Mouse (Mus musculus) CD4-positive helper T cell, adult 2 months (primary cell): ENCODE results near the gene Ptpn3.
A peak's percentile ranks its signal among the peaks of the same experiment; 100 is the strongest.

Experiments used
- DNase-seq: peaks from one replicate; pipeline ENCODE4 v3.0.0-alpha.2; 2012; ENCODE audit warnings: low read depth, missing footprints, low spot score

Gene Ptpn3

DNA sequence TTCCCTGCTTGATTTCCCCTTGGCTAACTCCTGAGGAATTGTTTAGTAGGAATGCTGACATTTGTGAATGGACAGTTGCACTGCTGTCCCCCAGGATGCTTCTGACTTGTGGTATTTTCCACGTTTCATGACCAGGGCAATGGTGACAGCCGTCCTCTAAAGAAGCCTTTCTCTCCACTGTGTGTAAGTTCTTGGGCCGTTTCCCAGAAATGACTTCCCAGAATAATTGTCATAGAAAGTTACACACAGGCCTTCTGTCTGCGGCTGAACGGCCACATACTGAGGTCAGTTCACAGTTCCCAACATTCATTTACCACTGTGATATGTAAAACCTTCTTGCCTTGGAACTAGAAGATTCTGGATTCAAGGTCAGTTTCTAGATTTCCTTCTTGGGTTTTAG lies 129.8 kb downstream of the Ptpn3 start:
- no peak for DNase-seq

DNA sequence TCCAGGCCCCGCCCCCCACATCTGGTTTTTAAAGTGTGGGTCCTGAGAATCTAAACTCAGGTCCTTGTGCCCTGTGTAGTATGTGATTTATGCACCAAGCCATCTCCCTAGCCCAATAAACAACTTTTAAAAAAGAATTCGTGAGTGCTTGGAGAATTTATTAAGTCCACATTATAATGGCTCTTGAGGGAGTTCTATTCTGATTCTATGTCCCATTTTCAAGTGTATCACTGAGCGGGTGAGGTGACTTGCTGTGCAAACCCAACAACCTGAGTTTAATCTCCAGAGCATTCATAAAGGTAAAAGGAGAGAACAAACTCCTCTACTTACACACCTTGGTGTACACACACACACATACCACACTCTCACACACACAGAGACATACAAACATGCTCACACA lies 133.0 kb downstream of the Ptpn3 start:
- DNase-seq: no peak

DNA sequence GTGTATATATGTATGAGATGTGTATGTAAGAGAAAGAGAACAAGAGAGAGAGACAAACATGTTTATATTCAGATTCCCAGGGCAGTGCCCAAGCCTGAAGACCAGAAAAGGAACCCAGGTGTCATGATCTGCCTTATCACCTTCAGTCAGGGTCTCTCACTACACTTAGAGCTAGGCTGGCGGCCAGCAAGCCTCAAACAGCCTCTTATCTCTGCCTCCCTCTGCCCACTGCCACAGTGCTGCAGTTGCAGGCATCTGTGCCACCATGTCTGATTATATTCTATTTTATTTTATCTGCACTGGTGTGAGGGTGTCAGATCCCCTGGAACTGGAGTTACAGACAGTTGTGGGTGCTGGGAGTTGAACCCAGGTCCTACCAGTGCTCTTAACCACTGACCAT lies 133.4 kb downstream of the Ptpn3 start:
- no peak for DNase-seq

DNA sequence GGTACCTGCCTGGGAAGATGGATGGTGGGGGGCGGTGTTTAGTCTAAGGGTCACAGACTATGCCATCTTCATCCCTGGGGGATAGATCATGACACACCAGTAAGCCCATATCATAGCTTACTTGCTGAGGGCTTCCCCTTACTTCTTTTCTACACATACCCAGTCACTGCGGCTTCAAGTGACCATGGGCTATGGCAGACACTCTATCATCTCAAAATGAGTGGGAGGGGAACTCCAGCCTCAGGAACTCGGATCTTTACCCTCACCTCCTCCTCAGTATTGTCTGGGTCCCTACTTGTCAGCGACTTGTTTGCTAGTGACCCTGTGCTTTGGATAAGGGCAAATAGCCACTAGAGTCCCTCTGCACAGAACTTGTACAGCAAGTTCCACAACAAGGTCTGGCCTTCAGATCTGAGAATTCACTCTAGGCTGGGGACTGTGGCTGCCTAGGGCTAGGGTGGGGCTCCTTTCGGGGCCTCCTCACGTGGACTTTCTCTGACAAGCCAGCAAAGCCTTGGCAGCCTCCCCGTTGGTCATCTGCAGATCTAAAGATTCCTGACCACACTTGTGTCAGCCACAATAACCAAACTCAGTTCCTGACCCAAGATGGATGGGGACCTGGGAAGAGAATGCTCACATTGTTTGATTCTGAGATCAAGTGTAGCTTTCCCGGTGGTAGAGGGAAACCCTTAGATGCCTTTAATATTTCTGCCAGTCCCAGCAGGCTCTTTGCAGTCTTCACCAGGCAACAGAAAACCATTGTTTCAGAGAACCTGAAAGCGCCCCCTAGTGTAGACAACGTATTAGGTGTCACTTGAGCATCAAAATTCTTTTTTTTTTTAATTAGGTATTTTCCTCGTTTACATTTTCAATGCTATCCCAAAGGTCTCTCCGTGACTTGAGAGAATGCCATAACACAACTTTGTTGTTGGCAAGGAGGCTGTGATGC lies 134.4 kb downstream of the Ptpn3 start:
- DNase-seq: no peak

GRCm38 (mm10) chr4:57165654-57166053 lies 136.0 kb downstream of the Ptpn3 start:
- DNase-seq: no peak

GRCm38 (mm10) chr4:57164578-57165210 lies 136.9 kb downstream of the Ptpn3 start:
- no peak for DNase-seq

DNA sequence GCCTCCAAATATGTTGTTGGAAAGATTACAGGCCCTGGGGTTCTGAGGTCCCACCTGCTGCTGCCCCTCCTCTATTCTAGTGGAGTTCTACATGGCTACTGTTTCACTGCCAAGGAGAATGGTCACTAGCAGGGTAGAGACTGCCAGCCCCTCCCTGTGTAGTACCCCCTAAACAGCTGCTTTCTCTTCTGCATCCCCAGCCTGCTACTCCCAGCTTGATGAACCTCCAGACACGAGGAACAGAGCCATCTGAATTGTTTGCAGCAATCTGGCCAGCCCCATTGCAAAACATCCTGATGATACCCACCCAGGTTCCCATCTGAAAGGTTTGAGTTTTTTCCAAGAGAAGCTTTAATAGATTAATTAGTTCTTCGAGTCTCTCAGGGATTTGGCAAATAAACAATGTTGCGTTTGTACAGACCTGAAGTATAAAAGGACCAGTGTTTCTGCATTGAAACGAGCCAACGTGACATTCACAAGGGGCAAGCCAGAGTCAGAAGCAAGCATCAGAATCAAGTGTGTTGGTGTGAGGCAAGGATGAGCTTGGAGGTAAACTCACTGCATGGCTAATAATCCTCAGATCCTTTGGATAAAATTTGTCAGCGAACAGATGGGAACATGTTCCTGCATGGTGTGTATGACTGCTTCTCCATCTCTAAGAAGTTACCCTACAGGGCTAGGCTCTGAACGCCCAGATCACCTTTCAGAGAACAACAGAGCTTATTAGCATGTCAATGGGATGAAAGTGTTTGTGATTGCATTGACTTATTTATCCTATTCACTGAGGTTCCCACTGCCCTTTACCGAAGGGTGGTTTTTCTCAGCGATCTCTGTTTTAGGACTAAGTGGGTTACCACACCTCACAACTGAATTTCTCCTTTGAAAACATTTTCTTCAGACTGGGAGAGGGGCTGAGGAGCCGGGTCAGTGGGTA lies 138.6 kb downstream of the Ptpn3 start:
- DNase-seq: no peak

DNA sequence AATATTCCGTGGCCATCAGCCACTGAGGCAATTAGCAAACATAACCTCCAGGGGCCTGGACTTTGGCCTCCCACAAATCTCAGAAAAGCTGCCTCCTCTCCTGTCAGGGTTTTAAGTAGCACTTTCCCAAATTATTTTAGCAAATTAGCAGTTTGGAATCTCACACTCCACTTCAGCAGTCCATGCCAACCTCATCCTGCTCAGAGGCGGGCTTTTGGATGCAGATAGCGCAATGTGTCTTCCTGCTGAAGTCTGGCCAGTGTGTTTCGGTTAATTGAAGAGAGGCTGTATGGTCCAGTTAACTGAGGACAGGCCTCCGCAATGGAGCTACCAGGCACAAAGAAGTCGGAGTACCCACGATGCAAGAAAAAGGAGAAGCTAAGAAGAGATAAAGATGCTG lies 141.1 kb downstream of the Ptpn3 start:
- DNase-seq: no peak

DNA sequence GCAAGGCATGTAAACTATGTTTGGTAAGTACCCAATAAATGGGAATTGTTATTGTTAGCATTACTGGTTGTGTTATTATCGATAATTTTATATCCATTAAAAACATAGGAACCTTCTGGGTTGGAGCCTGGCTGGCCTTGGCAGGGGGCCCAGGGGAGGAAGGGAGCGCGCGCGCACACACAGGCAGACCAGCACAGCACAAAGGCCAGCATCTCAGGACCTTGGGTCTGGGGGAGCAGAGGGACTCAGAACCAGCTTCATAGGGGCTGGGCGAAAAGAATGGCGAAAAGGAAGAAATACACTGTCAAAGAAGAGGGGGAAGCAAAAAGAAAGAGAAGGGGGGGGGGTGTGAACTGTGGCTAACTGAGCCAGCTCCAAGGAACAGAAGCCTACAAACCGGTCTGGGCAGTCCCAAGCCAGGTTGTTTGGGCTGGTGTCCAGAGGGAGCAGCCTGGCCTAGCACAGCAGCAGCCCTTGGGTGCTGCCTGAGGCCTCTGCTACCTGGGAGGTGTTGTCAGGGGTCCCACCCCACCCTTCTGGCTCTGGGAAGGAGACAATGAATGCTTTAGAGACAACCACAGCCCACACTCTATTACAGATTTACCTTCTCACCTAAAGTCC lies 145.0 kb downstream of the Ptpn3 start:
- DNase-seq: no peak

GRCm38 (mm10) chr4:57153838-57154237 lies 147.8 kb downstream of the Ptpn3 start:
- no peak for DNase-seq

- DNase-seq: no peak
Observed at GRCm38 (mm10) chr4:57153068-57153835, 148.4 kb downstream of the Ptpn3 start.

DNA sequence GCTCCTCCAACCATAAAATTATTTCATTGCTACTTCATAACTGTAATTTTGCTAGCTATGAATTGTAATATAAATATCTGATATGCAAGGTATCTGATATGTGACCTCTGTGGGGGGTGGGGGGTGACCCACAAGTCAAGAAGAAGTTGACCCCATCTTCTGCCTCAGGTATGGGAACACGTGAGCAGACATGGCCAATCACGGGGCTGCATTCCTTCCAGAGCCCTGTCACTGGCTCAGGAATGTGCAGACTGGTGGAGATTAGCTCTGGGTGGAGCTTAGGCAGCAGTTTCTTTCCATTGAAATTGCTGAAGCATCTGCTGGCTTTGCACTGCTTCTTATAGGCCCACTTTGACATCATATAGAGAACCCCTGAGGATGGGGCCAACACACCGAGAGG lies 153.5 kb downstream of the Ptpn3 start:
- DNase-seq: no peak

- DNase-seq: peak; percentile 78
Observed at GRCm38 (mm10) chr4:57143026-57143937, 158.4 kb downstream of the Ptpn3 start, which contains the start of gene Epb41l4b. Gene Epb41l4b, minus strand, starts transcription at chr4:57143437.

- DNase-seq: no peak
Observed at GRCm38 (mm10) chr4:57142374-57143025, 159.1 kb downstream of the Ptpn3 start.

DNA sequence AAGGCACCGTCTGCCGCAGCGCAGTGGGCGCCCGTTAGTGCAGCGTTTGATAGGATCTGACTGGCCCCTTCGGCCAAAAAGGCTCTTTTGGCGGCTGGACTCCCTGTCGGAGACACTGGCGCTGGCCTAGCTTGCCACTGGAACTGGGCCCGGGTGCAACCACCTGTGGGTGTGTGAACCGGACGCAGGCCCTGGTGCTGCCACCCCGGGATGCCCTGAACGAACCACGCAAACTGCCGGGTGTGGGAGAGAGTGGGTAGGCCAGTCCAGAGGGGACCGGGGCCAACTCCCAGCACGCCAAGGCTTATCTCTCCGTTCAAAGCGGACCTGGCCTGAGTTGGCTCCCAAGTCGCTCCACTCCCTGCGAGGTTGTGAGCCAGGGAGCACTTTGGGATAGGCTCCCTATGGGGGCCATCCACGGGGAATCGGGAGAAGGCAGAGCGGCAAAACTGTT lies 159.7 kb downstream of the Ptpn3 start:
- DNase-seq: no peak

DNA sequence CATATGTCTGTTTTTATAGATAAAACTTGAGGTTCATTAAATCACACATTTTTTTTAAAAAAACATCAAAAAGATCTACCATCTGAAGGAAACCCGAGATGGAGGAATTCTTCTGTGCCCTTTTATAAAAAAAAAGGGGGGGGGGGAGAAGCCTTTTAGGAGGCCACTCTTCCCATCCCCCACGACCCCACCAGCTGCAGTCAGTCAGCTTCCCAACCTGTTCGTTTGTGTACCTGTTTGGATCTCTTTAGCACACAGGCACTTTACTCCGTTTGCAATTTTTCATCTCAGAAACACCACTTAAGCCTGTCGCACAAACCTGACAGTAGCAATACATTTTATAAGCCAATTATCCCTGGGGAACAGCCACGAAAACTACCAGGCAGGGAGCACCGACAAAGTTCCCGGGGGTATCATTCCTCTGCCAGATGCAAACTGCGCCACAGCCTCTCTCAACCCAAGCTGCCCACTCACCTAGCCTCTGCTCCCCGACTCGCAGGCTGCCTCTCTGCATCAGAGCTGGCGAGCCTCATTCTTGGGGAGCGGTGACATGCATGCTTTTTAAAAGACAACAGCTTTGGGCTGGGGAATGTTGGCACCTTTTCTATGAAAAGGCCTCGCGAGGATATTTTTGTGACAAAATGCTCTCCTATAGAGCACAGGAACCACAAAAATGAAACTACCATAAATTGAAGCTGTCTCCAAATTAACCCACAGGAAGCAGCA lies 160.5 kb downstream of the Ptpn3 start:
- DNase-seq: no peak
